Mouse (Mus musculus) intestine, embryonic 16.5 days (tissue): ENCODE measurements around the gene Npy4r. TPM values are rescaled to one million over a fixed set of nuclear protein-coding genes. Genes with fewer than 3 reads are reported as not detected.

Experiments used
- ATAC-seq: fragments of 200-750 bp; cut with Nextera tagmentation; 2 replicates; pipeline ENCODE4 v1.8.0; 2017; ENCODE audit warnings: moderate TSS enrichment, moderate library complexity
- H3K27ac ChIP-seq: fragments of 300-500 bp; sonication (generic); 2 replicates; pipeline ENCODE4 v1.5.1; 2014; ENCODE audit warnings: mild to moderate bottlenecking, low read length
- H3K27me3 ChIP-seq: fragments of 300-500 bp; sonication (generic); replicated peaks from 2 replicates; pipeline ENCODE4 v1.6.1; 2014; ENCODE audit warnings: low read length, control low read depth, mixed read lengths; ENCODE audit not compliant: control insufficient read depth, insufficient read depth
- H3K36me3 ChIP-seq: fragments of 300-500 bp; sonication (generic); 2 replicates; pipeline ENCODE4 v1.6.1; 2014; ENCODE audit warnings: low read length, control low read depth; ENCODE audit not compliant: control insufficient read depth, insufficient read depth
- H3K4me1 ChIP-seq: fragments of 300-500 bp; sonication (generic); 2 replicates; pipeline ENCODE4 v1.6.1; 2014; ENCODE audit warnings: low read length, control low read depth, mixed read lengths; ENCODE audit not compliant: control insufficient read depth, insufficient read depth
- H3K4me2 ChIP-seq: fragments of 300-500 bp; sonication (generic); 2 replicates; pipeline ENCODE4 v1.6.1; 2014; ENCODE audit warnings: low read depth, low read length, control low read depth
- H3K4me3 ChIP-seq: fragments of 300-500 bp; sonication (generic); 2 replicates; pipeline ENCODE4 v1.5.1; 2014; ENCODE audit warnings: mild to moderate bottlenecking, low read length
- H3K9ac ChIP-seq: fragments of 300-500 bp; sonication (generic); 2 replicates; pipeline ENCODE4 v1.6.1; 2014; ENCODE audit warnings: low read depth, low read length
- H3K9me3 ChIP-seq: fragments of 300-500 bp; sonication (generic); 2 replicates; pipeline ENCODE4 v1.6.1; 2016; ENCODE audit warnings: low read length, control low read depth; ENCODE audit not compliant: control insufficient read depth
- WGBS: fragments of 180-500 bp; shearing (Covaris S2); extraction: QIAGEN DNeasy Blood & Tissue Kit; methylation state at CpG from one replicate; pipeline ENCODE4 v1.1.7; 2014; 5-methylcytosine and 5-hydroxymethylcytosine counted together
- polyA plus RNA-seq: library from polyadenylated mRNA; unstranded; fragments of >200 nt; fragmentation: Nextera tagmentation; extraction: Ambion mirVana; gene quantifications from 2 replicates; pipeline ENCODE4 v1.2.1, GENCODE M21; 2015

The Npy4r gene
- polyA plus RNA-seq: 0.42 and 0.48 TPM in 2 replicates

- 10% methylated on average over 16 of the region's 16 CpGs for WGBS
- ATAC-seq: peak; percentile 93
- H3K4me3 ChIP-seq: peak within 1 kb of the TSS; percentile 17; the same call in 1 of the 2 replicates
These were observed at the start of gene Npy4r for GRCm38 (mm10) chr14:34152342-34152741. TSS of gene Npy4r (minus strand) at chr14:34152489.

GRCm38 (mm10) chr14:34201231-34202035, 49.1 kb upstream of the Npy4r start, which contains the start of gene Gprin2:
TSS of gene Gprin2 (minus strand) at chr14:34201653.
- 4% methylated on average over 44 of the region's 52 CpGs for WGBS
- H3K36me3 ChIP-seq: no peaks in the 10 kb centered on the region
- H3K27me3 ChIP-seq: peaks cover 5% of the 10 kb centered on the region
- no peaks in the 10 kb centered on the region for H3K9me3 ChIP-seq
- ATAC-seq: peak; percentile 49
- peak within 1 kb of the TSS; percentile 67 for H3K9ac ChIP-seq
- H3K27ac ChIP-seq: no peak within 1 kb of the TSS
- peaks cover 2% of the 10 kb centered on the region; the same call in 1 of the 2 replicates for H3K4me1 ChIP-seq
- H3K4me3 ChIP-seq: peak within 1 kb of the TSS; percentile 73
- peak within 1 kb of the TSS; percentile 97 for H3K4me2 ChIP-seq

More at GRCm38 (mm10) chr14:34152342-34152741, at the start of gene Npy4r:
- peak within 1 kb of the TSS; percentile 44 for H3K4me2 ChIP-seq
- H3K27me3 ChIP-seq: no peaks in the 10 kb centered on the region
- H3K4me1 ChIP-seq: 0 out of 2 replicates have a peak, but pooled peaks cover 3% of the 10 kb centered on the region
- no peak within 1 kb of the TSS for H3K27ac ChIP-seq
- H3K9ac ChIP-seq: peak within 1 kb of the TSS; percentile 36
- no peaks in the 10 kb centered on the region for H3K36me3 ChIP-seq
- H3K9me3 ChIP-seq: no peaks in the 10 kb centered on the region

GRCm38 (mm10) chr14:34200738-34201230, 48.5 kb upstream of the Npy4r start:
- 10% methylated on average over 19 of the region's 19 CpGs for WGBS
- no peaks in the 10 kb centered on the region for H3K36me3 ChIP-seq
- no peak overlapping the region for H3K27ac ChIP-seq
- peak overlapping the region; percentile 97 for H3K4me2 ChIP-seq
- peak overlapping the region; percentile 67 for H3K9ac ChIP-seq
- peak; percentile 66 for ATAC-seq
- H3K4me3 ChIP-seq: peak overlapping the region; percentile 73
- no peaks in the 10 kb centered on the region for H3K9me3 ChIP-seq
- H3K27me3 ChIP-seq: peaks cover 5% of the 10 kb centered on the region
- peaks cover 2% of the 10 kb centered on the region; the same call in 1 of the 2 replicates for H3K4me1 ChIP-seq

GRCm38 (mm10) chr14:34196706-34197105, 44.4 kb upstream of the Npy4r start:
- Histone ChIP-seq H3K27me3 (peaks cover 5% of the 10 kb centered on the region), H3K4me3 (no peak overlapping the region), H3K9me3 (no peaks in the 10 kb centered on the region), H3K4me1 (peaks cover 2% of the 10 kb centered on the region; the same call in 1 of the 2 replicates), H3K27ac (no peak overlapping the region), H3K9ac (no peak overlapping the region), H3K4me2 (no peak overlapping the region), H3K36me3 (no peaks in the 10 kb centered on the region)
- WGBS: 45% methylated on average over 4 of the region's 4 CpGs
- ATAC-seq: no peak

- 89% methylated on average over 15 of the region's 15 CpGs for WGBS
- ATAC-seq: no peak
- no peak overlapping the region for H3K9ac ChIP-seq
These were observed 43.2 kb upstream of the Npy4r start for GRCm38 (mm10) chr14:34195466-34195865.

GRCm38 (mm10) chr14:34193879-34194278, 41.6 kb upstream of the Npy4r start:
- Histone ChIP-seq H3K36me3 (no peaks in the 10 kb centered on the region), H3K4me2 (no peak overlapping the region), H3K27me3 (no peaks in the 10 kb centered on the region), H3K4me1 (no peaks in the 10 kb centered on the region), H3K27ac (no peak overlapping the region), H3K9me3 (no peaks in the 10 kb centered on the region), H3K9ac (no peak overlapping the region), H3K4me3 (no peak overlapping the region)
- WGBS: 69% methylated on average over 4 of the region's 4 CpGs
- no peak for ATAC-seq

More at GRCm38 (mm10) chr14:34195466-34195865, 43.2 kb upstream of the Npy4r start:
- Histone ChIP-seq H3K36me3 (no peaks in the 10 kb centered on the region), H3K27ac (no peak overlapping the region), H3K4me2 (no peak overlapping the region), H3K9me3 (no peaks in the 10 kb centered on the region), H3K27me3 (peaks cover 5% of the 10 kb centered on the region), H3K4me1 (no peaks in the 10 kb centered on the region), H3K4me3 (no peak overlapping the region)

- Histone ChIP-seq H3K4me2 (no peak overlapping the region), H3K36me3 (no peaks in the 10 kb centered on the region), H3K9ac (no peak overlapping the region), H3K4me3 (no peak overlapping the region), H3K27ac (no peak overlapping the region), H3K4me1 (no peaks in the 10 kb centered on the region), H3K27me3 (no peaks in the 10 kb centered on the region), H3K9me3 (no peaks in the 10 kb centered on the region)
- 78% methylated on average over 7 of the region's 7 CpGs for WGBS
- no peak for ATAC-seq
These were observed 38.1 kb upstream of the Npy4r start for GRCm38 (mm10) chr14:34190361-34190760.

GRCm38 (mm10) chr14:34188629-34189028, 36.3 kb upstream of the Npy4r start:
- WGBS: 77% methylated on average over 5 of the region's 5 CpGs
- no peaks in the 10 kb centered on the region for H3K27me3 ChIP-seq
- no peak for ATAC-seq

GRCm38 (mm10) chr14:34183101-34183500, 30.8 kb upstream of the Npy4r start:
- ATAC-seq: no peak
- Histone ChIP-seq H3K4me1 (no peaks in the 10 kb centered on the region), H3K9ac (no peak overlapping the region)

More at GRCm38 (mm10) chr14:34188629-34189028, 36.3 kb upstream of the Npy4r start:
- Histone ChIP-seq H3K4me3 (no peak overlapping the region), H3K4me1 (no peaks in the 10 kb centered on the region), H3K36me3 (no peaks in the 10 kb centered on the region), H3K9me3 (no peaks in the 10 kb centered on the region), H3K9ac (no peak overlapping the region), H3K27ac (no peak overlapping the region), H3K4me2 (no peak overlapping the region)

More at GRCm38 (mm10) chr14:34183101-34183500, 30.8 kb upstream of the Npy4r start:
- no peaks in the 10 kb centered on the region; the same call in 1 of the 2 replicates for H3K9me3 ChIP-seq
- no peaks in the 10 kb centered on the region for H3K27me3 ChIP-seq
- no peak overlapping the region for H3K27ac ChIP-seq
- H3K36me3 ChIP-seq: no peaks in the 10 kb centered on the region
- WGBS: 89% methylated on average over 1 of the region's 1 CpGs
- no peak overlapping the region for H3K4me2 ChIP-seq
- no peak overlapping the region for H3K4me3 ChIP-seq
